Mouse (Mus musculus): ENCODE data around the gene AA986860.
A peak's percentile ranks its signal among the peaks of the same experiment; 100 is the strongest.

The AA986860 gene

DNA sequence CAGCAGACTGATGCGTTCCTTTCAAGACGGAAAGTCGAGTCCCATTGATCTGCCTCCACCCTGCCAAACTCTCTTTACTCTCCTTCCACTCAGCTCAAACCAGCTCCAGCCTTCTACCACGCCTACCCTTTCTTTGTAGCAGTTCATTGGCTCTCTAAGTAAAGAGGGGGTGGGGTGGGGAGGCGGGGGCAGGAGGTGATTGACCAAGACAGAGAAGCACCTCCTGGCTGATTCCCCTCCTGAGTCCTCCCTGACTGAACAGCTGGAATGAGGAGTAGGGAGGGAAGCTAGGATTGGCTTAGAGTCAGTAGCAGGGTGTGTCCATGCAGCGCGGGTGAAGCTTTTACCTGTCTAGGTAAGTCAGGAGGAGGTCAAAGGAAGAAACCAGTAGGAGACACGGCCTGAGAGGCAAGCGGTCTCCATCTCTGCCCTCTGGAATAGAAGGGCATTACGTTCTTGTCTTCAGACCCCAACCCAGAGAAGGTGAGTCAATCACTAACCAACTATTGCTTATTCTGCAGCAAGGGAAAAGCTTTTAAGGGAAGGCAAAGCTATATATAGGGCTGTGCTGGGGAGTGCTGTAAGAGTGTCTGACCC is at the start of gene AA986860:
Gene AA986860 (plus strand): TSS at position 236 of the 597 bp plus-strand sequence.
- DNase-seq = no peak

DNA sequence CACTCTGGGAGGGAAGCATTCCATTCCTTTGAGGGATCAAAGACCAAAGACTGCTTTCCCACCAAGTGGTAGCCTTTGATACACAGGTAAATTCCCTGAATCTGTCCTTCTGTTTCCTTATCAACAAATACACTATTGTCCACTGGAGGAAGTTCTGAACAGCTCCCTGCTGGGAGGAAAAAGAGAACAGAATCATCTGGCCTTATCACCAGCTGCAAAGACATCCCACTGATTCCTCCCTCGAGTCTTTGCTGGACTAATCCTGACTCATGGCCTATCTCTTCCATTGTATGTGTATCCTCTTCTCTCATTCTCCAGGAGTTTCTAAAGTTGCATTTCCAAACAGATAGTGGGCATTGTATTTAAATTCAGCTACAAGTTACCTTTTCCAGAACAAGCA is 47.9 kb upstream of the AA986860 start:
- no peak for DNase-seq

DNA sequence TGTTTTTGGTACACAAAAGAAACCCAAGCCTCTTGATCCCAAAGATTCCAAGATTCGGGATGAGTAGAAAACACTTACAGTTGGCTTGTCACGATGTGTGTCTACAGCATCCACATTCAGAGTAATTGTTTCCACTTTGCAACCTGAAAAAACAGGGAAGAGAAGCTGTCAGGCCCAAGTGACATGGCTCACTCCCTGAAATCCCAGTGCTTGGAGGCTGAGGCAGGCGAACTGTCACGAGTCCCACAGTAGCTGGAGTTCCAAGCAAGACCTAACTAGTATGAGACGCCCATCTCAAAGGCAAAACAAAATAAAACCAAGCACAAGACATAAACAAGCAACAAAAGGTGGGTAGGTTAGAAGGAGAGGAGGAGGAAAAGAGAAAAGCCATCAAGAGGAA is 33.2 kb upstream of the AA986860 start:
- no peak for DNase-seq

DNA sequence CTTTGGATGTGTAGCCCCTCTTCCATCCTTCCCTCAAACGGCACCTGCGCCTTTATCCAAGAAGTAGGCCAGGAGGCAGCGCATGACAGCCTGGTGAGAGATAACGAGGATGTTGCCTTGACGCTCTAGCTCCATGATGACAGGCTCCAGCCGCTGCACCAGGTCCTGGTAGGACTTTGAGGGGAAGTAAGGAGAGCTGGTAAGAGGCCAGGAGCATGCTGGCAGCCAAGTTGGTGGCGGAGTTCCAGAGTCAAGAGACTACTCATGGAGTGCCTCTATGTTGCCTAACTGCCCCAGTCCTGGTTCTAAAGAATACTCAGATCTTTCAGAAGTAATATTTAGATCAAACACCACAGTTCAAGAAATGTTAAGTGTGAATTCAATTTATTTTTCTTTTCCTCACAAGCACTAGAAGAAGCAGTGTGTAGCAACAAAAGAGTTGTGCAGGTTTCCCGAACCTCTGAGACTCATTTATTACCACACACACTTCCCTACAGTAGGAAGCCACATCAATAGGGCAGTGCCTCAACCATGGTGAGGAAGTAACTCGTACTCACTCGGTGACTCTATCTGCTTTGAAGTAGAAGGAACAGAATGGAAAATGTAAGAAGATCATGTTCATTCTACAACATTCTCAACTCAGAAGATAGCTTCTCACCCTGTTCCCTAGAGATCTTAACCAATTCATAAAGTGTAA is 31.7 kb upstream of the AA986860 start:
- no peak for DNase-seq

DNA sequence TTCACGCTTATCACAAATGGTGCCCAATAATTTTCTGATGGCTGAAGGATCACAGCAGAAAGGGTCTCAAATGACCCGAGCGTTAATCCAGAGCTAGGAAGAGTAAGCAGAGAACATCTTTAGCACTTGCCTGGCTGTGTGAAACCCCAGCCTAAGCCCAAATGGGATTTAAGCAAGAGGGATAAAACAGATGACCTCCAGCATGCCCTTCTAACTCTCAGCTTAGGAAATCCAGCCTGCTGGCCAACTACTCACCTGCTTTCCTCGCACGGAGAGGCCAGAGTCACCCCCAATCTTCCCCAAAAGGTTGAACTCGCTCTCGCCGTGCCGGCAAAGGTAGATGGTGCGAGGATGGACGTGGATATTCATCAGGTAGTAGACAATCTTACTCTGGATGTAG is 29.8 kb upstream of the AA986860 start:
- no peak for DNase-seq

DNA sequence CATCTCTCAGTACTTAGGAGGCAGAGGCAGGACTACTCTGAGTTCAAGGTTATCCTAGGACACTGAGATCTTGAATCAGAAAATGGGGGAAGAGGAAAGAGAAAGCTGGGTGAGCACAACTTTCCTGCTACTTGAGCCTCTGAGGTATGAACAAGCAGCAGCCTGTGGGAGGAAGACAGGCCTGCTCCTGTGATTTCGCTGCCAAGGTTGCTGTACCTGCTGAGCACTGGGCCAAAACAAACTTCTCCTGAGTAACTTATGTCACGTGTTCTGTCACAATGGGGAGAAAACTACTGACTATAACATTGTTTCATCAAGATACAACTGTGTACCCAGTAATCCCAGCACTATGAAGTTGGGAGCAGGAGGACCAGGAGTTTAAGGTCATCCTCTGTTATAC is 28.2 kb upstream of the AA986860 start:
- DNase-seq = no peak

DNA sequence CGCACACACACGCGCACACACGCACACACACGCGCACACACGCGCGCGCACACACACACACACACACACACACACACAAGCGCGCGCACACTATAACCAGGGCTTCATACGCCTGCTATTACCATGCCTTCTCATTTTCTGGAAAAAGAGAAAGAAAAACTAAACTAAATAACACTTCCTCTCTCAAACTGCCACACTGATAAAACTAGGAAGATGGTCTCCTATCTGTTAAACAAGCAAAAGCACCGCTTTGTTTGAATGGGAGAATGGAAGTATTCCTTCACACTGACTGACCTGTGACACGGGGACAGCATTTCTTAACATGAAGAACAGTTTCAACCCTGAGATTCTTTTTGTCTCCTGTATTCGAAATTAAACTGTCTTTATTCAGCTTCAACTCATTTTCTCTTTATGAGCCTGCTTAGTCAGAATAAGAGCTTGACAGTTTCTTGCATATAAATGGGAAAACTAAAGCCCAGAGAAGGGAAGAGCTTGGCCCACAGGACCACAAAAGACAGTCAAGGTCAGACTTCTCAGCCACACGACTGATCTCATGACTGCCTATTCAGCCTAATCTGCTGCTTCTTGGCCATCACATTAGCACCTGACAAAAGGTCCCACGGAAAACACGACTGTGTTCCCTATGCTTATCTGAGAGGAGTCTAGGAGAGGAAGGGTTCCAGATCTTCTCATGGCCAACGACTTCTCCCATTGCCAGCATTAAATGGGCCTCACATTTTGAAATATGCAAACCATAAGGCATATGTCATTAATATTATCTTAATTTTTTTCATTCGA is 21.3 kb upstream of the AA986860 start:
- DNase-seq = no peak

DNA sequence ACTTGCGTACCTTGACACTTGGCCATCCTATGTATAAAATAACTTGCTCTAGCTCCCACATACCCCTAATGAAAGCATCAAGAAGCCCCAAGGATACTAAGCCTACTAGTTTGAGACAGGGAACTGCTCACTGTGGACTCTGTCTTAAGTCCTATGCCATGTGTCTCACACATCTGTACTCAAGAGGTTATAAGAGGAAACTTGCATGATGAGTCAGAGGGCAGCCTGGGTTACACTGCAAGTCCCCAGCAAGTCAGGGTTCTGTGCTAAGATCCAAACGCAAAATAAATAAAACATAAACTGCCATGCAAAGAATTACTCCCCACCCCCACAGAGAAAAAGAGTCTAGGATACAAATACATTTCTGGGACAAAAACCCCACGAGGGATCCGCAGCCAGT is 17.7 kb upstream of the AA986860 start:
- no peak for DNase-seq

DNA sequence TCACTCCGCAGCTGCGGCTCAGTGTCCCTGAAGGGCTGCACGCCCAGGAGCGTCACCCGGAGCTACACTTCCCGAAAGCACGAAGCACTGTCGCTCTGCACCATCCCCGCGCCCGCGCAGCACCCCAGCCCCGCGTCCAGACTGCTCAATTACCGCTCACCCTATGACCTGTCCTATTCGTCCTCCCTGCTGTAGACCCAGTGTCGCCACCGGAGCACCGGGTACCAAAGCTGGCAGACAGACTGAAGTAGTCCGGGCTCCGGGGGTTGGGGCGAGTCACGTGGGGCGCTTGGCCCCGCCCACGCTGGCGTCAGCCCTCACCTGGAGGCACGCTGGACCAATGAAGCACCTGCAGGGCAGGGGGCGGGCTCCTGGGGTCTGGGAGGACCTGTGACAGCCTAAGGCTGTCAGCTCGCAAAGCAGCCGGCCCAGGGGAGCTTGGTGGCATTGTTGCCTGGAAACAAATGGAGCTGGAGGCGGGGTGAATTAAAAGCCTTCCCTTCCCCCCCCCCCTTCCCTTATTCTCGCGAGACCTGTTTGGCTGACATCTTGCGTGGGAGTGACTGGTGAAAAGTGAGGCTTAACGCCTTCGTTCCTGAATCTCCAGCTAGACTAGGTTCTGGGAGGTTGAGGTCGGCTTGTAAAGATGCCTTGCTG is 16.1 kb upstream of the AA986860 start, which contains the start of gene Gm29427:
Gene Gm29427 (minus strand): TSS at position 239 of the 657 bp plus-strand sequence.
- DNase-seq = peak; percentile 98

DNA sequence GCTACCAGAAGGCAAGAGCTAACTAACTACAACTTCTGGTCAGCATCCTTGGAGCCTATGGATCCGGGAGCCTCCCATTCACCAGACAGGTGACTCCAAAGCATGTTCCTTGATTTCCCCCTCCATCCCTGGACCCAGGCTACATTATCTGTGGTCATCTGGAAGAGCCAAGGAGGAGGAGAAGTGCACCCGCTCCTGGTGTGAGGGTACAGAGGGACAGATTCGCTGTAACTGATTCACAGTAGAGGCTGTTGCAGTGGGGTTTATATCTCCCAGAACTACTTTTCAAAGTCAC is 15.6 kb upstream of the AA986860 start:
- DNase-seq = no peak

DNA sequence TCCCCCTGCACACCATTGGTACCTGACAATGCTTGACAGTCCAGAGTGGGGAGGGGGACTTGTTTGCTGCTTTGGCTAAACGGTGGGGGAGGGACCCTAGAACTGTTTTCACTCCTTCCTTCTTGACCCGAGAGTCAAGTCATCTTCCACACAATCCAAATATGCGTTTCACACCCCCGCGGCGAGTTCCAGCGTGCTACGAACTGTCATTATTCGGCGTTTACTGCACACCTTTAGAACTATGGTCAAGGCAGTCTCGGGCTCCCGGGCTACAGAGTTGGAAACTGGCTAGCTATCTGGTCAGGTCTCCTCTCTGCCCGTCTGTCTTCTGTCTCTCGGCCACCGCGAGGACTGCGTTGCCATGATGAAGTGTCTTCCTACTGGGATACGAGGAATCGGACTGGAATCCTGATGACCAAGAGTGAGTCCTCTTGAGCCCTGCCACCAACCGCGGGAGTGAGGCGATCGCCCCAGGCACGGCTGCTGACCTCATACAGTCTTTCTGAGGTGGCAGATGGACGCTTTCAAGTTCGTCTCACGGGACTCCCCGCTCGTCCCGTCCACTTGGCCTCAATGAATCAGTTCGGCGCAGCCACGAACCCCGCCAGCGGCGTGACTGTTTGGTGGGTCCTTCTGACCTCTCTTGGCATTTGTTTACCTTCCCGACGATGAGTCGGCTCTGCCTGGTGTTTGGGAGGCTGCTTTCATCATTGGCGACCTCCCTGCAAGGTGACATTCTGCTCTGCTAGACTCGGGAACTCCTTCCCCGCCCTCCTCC is 15.1 kb upstream of the AA986860 start:
- peak in 1 of 2 experiments; percentile 46 for DNase-seq

DNA sequence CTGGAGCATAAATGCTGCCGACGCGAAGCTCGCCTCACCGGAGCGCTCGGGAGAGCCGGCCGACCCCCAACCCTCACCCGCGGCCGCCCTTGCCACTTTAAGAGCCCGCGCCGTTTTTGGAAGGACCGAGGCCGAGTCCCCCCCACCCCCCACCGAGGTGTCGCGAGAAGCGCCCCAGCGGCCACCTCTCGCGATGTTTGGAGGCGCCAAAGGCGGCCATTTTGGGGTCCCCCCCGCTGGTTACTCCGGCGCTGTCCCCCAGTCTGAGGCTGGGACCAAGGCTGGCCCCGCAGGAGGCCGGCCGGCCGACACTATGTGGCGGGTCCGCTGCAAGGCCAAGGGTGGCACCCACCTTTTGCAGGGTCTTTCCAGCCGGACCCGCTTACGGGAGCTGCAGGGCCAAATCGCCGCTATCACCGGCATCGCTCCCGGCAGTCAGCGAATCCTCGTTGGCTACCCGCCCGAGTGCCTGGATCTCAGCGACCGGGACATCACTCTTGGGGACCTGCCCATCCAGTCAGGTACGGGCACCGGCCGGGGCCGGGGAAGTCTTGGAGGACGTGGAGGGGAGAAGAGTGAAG is 14.4 kb upstream of the AA986860 start, which contains the start of gene Yod1:
Gene Yod1 (plus strand): TSS at position 37 of the 581 bp plus-strand sequence.
- peak; percentile 90 to 92 for DNase-seq

DNA sequence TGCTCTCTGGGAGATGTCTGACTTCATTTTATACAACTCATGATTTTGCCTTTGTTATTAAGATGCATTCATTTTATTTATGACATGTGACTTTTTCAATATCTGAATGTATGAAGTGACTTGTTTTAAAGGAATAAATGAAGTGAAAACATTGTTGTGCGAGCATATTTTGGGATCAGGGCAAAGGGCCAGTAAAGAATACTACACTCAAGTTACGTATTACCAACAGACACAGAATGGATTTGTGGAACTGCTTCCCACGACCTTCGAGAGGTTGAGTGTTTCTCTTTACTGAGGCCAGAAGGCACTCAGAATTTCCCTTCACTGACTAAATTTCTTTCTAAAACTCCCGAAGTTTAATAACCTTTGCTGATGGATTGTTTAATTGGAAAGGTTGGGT is 7.6 kb upstream of the AA986860 start:
- DNase-seq = no peak

DNA sequence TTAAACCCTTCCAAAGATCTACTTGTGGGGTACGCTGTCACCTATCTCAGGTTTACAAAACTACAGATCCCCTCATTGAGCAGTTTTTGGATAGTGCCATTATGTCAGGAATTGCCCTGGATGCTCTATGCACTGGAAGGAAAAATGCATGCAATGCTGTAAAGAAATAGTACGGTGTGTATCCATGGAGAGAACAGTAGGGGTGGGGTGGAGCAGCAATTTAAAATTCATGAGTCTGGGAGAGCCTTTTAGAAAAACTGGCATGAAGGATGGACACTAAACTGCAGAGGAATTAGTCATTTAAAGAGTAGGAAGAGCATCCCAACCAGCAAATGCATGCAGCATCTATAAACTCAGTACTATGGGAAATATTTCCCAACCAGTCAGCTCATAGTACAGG is 5.4 kb upstream of the AA986860 start:
- DNase-seq = no peak

DNA sequence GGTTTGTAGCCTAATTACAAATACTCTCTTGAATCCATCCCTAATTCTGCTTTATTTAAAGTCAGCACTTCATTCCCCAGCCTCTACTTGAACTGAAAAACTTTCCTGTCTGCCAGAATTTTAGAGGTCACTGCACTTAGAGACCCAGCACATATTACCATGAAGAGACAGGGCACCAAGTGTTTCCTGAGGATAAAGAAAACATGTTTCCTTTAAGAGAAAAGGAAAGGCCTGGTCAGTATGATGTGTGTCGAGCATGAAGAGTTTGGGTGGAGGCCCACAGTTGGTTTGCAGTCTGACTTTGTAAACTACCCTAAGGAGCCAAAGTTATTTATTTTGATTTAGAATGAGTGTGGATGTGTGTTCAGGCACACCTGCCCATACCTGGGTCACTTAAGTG is 3.7 kb upstream of the AA986860 start:
- DNase-seq = no peak

DNA sequence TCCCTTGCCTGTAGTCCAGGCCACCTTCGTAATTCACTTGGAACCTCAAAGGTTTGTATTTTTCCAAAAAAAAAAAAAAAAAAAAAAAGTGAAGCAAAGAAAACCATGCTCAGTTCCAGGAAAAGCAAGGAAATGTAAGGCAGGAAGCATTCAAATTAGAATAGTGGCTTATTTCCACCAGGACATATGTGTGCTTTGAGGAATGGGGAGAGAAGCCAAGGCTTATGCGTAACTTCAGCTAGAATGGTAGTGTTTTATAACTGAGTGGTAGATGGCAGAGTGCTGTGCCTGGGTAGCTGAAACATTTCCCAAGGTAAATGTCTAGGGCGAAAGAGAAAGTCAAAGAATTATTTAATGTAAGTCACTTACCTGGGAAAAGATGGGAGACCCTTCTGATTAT is 3.1 kb upstream of the AA986860 start:
- DNase-seq = no peak

DNA sequence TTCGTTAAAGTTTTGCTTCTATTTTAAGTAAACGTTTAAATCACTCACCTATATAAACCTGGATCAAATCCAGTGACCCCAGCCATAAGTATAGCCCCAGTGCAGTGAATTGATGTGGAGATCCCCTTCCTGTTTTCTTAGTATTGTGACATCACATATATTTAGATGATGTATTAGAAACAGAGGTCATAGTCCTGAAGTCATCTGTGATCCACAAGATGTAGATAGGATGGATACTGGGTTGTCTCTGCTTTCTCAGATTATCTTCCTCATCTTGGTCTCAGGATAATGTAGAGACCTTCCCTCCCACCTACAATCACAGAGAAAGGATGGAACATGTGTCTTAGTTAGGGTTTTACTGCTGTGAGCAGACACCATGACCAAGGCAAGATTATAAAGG is 2.6 kb upstream of the AA986860 start, which contains the start of gene Pfkfb2:
Gene Pfkfb2 (minus strand): TSS at position 101 of the 400 bp plus-strand sequence.
- no peak for DNase-seq

DNA sequence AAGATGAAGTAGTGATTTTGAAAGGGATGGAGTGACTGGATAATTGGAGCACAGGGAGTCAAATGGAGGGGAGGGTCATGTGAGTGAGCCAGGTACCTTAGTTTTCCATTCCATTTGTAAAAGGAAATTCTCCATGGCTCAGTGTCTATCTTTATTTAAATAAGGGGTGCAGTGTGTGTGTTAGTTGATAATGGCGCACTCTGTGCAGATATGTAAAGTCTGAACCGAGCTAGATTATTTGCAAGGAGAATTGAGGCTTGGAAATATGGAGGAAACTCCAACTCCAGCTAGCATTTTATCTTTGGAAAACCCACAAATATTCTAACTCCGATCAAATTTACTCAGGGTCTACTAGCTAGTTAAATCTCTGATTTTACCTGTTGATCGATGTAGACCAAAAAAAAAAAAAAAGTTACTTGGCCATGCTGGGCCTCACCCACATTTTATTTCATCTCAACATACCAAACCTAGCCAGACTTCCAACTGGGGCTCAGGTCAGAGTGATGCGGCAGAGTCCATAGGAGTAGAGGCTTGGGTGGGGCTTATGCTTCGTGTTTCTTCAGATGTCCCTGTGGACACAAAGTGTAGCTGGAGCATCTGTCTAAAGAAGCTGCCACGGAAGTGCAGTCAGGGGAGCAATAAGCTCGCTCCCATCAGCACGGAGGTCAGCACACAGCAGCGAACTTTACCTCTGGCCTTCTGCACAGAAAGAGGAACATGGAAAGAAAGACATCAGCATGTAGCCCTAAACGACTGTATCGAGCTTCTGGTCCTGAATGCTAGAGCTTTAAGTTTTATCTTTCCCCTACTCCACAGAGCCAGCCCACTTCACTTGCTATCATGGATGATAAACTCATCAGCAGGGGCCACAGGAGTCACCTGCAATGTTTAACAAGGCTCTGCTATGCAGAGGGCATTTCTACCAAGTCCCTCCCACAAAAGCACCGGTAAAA is 1.2 kb downstream of the AA986860 start:
- DNase-seq = no peak

DNA sequence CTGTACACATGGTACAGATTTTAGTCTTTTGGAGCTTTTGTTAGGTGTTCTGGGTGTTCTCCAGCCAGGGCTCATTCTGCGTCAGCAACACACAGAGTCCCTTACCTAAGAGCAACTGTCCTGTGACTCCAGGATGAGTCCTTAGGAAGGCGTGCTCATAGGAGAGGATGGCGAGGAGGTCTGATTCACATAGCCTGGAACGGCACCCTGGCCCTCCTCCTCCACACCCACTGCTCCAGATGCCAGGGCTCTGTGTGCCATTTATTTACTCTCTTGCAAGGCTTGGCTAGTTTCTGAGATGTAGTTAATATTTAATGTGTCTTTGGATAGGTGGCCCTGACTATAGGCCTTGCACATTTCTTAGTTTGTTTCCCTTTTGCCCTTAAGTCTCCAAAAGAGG is 1.9 kb downstream of the AA986860 start:
- DNase-seq = no peak

DNA sequence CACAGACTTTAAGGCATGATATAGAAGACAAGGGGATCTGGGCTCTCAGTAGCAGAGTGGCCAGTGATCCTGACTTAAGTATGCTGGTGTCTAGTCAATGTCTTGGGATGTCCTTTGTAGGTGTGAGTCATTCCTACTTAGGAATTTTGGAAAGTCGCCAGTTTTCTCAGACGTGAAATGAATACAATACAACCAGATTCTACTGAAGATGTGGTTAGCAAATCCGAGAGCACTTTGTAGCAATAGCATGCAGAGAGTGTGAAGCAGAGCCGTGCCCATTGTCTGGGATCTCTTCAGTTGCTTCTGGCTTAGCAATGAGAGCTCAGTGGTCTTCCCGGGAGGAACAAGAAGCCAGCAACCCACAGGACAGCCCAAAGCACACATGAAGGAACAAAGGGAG is 2.7 kb downstream of the AA986860 start:
- no peak for DNase-seq

DNA sequence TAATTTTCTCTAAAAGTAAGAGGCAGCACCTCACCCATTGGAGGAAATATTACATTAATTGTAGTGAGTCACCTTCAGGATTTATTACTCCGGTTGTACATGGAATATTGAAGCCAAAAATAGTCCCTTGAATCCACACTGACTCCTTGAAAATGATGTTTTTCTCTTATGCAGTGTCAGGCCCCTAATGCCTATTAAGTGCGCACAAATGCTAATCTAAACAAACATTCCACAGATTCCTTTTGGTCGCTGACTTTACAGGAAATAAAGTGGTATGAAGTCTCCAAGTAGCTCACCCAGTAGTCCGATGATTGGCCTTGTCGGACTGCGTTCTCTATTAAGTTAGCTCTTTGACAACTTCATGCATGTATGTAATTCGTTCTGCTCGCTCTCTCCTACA is 3.1 kb downstream of the AA986860 start:
- DNase-seq = no peak
